Mouse (Mus musculus): Measurements from ENCODE around the gene Anp32b. TPM values are rescaled to one million over a fixed set of nuclear protein-coding genes. Genes with fewer than 3 reads are reported as not detected.

Anp32b gene
- total and polyA plus RNA-seq, 2 experiments, result 3.5 to 7.1 TPM

DNA sequence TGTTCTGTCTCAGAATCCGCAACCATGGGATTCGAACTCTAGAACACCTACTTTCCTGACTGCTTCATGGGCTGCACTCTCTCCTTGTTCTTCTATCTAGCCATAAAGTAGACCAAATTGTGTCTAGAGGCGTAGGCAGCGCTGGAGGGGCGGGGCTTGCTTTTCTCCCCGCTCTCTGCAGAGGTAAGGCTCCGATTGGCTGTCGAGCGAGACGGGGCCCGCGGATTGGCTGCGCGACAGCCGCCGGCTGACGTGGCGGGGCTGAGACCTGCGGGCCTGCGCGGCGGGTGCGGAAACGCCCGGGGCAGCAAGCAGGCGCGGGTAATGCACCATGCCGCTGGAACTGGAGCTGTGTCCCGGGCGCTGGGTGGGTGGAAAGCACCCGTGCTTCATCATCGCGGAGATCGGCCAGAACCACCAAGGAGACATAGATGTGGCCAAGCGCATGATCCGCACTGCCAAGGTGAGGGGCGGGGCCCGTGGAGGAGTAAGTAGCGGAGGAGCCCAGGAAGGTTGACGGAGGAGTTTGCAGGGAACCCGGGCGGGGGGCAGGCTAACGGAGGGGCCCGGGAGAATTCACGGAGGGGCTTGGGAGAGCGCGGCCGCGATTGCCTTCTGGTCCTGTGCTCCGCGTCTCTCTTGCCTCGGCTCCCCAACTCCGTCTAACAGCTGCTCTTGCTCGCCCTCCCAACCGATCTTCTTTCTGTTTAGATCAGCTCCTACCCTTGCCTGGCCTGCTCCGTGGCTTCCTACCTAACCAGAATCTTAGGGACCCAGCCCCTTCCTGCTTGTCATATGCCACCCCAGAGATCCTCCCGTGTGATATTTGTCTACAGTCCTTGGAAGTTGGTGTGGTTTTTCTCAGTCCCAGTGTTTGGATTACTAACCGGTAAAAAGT lies 38.6 kb downstream of the Anp32b start, which contains the start of gene Nans:
TSS of gene Nans (plus strand) at position 221 of the 898 bp plus-strand sequence.
- Histone ChIP-seq H3K9ac (ENCODE audit: low read depth, low read length) (peak within 1 kb of the TSS; percentile 78), H3K36me3 (ENCODE audit: control insufficient read depth, insufficient read depth, low read length) (peaks cover 4% of the 10 kb centered on the region), H3K27me3 (ENCODE audit: control insufficient read depth, insufficient read depth, low read length) (no peaks in the 10 kb centered on the region), H3K27ac (replicated peaks; ENCODE audit: insufficient read depth, low read depth, low read length) (peak within 1 kb of the TSS; percentile 8; the same call in 1 of the 2 replicates), H3K79me2 (ENCODE audit: control insufficient read depth, insufficient read depth, low read length) (no peaks in the 10 kb centered on the region), H3K4me1 (ENCODE audit: control insufficient read depth, insufficient read depth, low read length) (peaks cover 3% of the 10 kb centered on the region), H3K4me3 (ENCODE audit: insufficient read depth, low read depth, low read length) (peak within 1 kb of the TSS; percentile 79)
- peak; percentile 80 for DNase-seq (ENCODE audit: extremely low read depth, low read depth, low spot score)
- WGBS, result 1% methylated on average over 58 of the region's 58 CpGs
- TF ChIP-seq CTCF (IDR thresholded peaks at IDR 0.05; ENCODE audit: low read depth, low read length) (no peak), POLR2A (IDR thresholded peaks at IDR 0.05; ENCODE audit: extremely low read depth, insufficient read depth, low read length) (no peak)

DNA sequence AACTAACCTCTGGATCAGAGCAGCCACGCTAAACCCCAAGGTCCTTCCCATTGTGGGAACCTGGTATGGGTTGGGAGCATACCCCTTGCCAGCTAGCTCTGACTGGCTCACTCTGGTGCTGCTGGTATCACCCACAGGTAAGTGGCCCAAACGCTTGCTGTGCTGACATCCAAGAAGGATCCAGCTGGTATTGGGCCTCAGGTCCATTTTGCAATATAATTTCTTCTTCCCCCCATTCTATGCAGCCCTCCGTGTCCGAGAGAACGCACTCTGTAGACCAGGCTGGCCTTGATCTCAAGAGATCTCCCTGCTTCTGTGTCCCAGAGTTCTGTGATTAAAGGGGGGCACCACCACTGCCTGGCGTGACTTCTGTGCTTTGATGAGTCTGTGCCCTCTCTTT lies 42.4 kb downstream of the Anp32b start:
- DNase-seq (ENCODE audit: extremely low read depth, low read depth, low spot score), result no peak
- 94% methylated on average over 6 of the region's 6 CpGs for WGBS
- H3K36me3 ChIP-seq (ENCODE audit: control insufficient read depth, insufficient read depth, low read length), result peaks cover 4% of the 10 kb centered on the region
- H3K27ac ChIP-seq (replicated peaks; ENCODE audit: insufficient read depth, low read depth, low read length), result no peak overlapping the region
- H3K4me1 ChIP-seq (ENCODE audit: control insufficient read depth, insufficient read depth, low read length), result peaks cover 5% of the 10 kb centered on the region
- H3K27me3 ChIP-seq (ENCODE audit: control insufficient read depth, insufficient read depth, low read length), result no peaks in the 10 kb centered on the region
- H3K79me2 ChIP-seq (ENCODE audit: control insufficient read depth, insufficient read depth, low read length), result no peaks in the 10 kb centered on the region
- H3K9ac ChIP-seq (ENCODE audit: low read depth, low read length), result no peak overlapping the region
- H3K4me3 ChIP-seq (ENCODE audit: insufficient read depth, low read depth, low read length), result no peak overlapping the region
- TF ChIP-seq CTCF (IDR thresholded peaks at IDR 0.05; ENCODE audit: low read depth, low read length), result no peak
- TF ChIP-seq POLR2A (IDR thresholded peaks at IDR 0.05; ENCODE audit: extremely low read depth, insufficient read depth, low read length), result no peak

DNA sequence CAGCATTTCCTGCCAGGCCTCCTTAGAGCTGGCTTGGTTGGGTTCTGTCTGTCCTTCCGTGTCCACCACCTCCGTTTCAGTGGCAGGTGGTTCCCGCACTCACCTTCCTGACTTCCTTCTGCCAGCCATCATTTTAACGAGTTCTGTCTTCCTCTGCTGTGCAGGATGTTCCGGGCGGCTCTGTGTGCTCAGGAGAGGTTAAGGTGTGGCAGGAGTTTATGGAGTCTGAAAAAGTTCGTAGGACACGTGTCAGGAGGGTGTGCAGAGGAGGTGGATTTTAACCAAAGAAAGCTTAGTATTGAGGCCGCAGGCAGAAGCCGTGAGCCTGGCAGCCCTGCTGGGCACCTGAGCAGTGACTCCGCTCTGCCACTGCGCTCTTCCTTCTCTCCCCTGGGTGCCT lies 44.8 kb downstream of the Anp32b start:
- peaks cover 11% of the 10 kb centered on the region for H3K4me1 ChIP-seq (ENCODE audit: control insufficient read depth, insufficient read depth, low read length)
- no peak overlapping the region for H3K4me3 ChIP-seq (ENCODE audit: insufficient read depth, low read depth, low read length)
- no peak for DNase-seq (ENCODE audit: extremely low read depth, low read depth, low spot score)
- TF ChIP-seq CTCF (IDR thresholded peaks at IDR 0.05; ENCODE audit: low read depth, low read length) (no peak), POLR2A (IDR thresholded peaks at IDR 0.05; ENCODE audit: extremely low read depth, insufficient read depth, low read length) (no peak)
- H3K27ac ChIP-seq (replicated peaks; ENCODE audit: insufficient read depth, low read depth, low read length), result no peak overlapping the region
- H3K36me3 ChIP-seq (ENCODE audit: control insufficient read depth, insufficient read depth, low read length), result peaks cover 4% of the 10 kb centered on the region
- no peaks in the 10 kb centered on the region for H3K79me2 ChIP-seq (ENCODE audit: control insufficient read depth, insufficient read depth, low read length)
- no peaks in the 10 kb centered on the region for H3K27me3 ChIP-seq (ENCODE audit: control insufficient read depth, insufficient read depth, low read length)
- WGBS, result 93% methylated on average over 12 of the region's 12 CpGs
- no peak overlapping the region for H3K9ac ChIP-seq (ENCODE audit: low read depth, low read length)

DNA sequence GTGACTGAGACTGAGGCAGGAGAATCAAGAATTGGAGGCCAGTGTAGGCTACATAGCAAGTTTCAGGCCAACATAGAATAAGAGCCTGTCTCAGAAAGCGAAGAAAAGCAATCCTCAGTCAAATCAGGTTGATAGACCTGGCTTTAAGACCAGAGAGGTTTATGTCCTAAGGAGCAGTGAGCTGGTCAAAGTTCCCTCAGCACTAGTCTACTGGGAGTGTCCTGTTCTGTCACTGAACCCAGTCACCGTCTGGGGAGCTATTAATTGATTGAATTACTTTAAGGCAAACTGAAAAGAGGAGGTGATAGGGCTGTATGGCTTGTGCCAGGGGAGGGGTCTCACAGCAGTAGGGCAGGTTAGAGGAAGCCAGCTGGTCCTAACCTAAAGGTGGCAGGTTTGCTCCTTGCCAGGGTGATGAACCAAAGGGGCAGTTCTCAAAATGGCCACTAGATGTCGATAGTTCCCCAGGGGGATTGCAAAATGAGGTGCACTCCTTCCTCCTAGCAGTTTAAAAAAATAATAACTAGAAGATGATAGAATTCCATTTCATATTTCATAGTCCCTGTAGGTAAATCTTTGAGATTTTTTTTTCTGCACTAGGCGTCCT lies 46.7 kb downstream of the Anp32b start:
- H3K9ac ChIP-seq (ENCODE audit: low read depth, low read length), result no peak overlapping the region
- 28% methylated on average over 4 of the region's 4 CpGs for WGBS
- H3K4me1 ChIP-seq (ENCODE audit: control insufficient read depth, insufficient read depth, low read length), result peaks cover 11% of the 10 kb centered on the region
- H3K27ac ChIP-seq (replicated peaks; ENCODE audit: insufficient read depth, low read depth, low read length), result no peak overlapping the region
- no peak overlapping the region for H3K4me3 ChIP-seq (ENCODE audit: insufficient read depth, low read depth, low read length)
- TF ChIP-seq CTCF (IDR thresholded peaks at IDR 0.05; ENCODE audit: low read depth, low read length) (peak; percentile 84), POLR2A (IDR thresholded peaks at IDR 0.05; ENCODE audit: extremely low read depth, insufficient read depth, low read length) (no peak)
- H3K27me3 ChIP-seq (ENCODE audit: control insufficient read depth, insufficient read depth, low read length), result no peaks in the 10 kb centered on the region
- no peaks in the 10 kb centered on the region for H3K79me2 ChIP-seq (ENCODE audit: control insufficient read depth, insufficient read depth, low read length)
- peak; percentile 66 for DNase-seq (ENCODE audit: extremely low read depth, low read depth, low spot score)
- peaks cover 4% of the 10 kb centered on the region for H3K36me3 ChIP-seq (ENCODE audit: control insufficient read depth, insufficient read depth, low read length)

DNA sequence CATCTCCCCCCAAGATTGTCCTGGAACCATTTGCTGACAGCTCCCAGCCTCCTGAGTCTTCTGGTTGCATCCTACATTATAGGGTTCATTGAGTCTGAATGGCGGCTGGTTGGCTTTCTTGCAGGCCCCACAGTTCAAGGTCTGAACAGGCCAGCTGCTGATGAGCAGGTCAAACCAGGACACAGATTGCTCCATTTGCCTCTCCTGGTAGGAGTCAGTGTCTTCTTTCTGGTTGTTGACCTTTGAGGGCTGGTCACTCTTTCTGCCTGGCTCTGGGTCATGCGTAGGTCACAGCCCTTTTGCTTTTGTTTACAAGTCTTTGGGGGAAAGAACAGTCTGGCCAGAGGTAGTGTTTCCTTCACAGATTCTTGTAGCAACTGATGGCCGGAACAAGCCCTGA lies 47.8 kb downstream of the Anp32b start:
- Histone ChIP-seq H3K79me2 (ENCODE audit: control insufficient read depth, insufficient read depth, low read length) (no peaks in the 10 kb centered on the region), H3K9ac (ENCODE audit: low read depth, low read length) (no peak overlapping the region), H3K27me3 (ENCODE audit: control insufficient read depth, insufficient read depth, low read length) (no peaks in the 10 kb centered on the region), H3K4me3 (ENCODE audit: insufficient read depth, low read depth, low read length) (no peak overlapping the region), H3K27ac (replicated peaks; ENCODE audit: insufficient read depth, low read depth, low read length) (peak overlapping the region; percentile 81), H3K4me1 (ENCODE audit: control insufficient read depth, insufficient read depth, low read length) (peaks cover 11% of the 10 kb centered on the region), H3K36me3 (ENCODE audit: control insufficient read depth, insufficient read depth, low read length) (peaks cover under 1% of the 10 kb centered on the region)
- DNase-seq (ENCODE audit: extremely low read depth, low read depth, low spot score), result peak; percentile 99
- TF ChIP-seq CTCF (IDR thresholded peaks at IDR 0.05; ENCODE audit: low read depth, low read length) (no peak), POLR2A (IDR thresholded peaks at IDR 0.05; ENCODE audit: extremely low read depth, insufficient read depth, low read length) (no peak)
- WGBS, result 10% methylated on average over 3 of the region's 3 CpGs

All from liver, adult 2 months (tissue).